Mouse (Mus musculus): ENCODE data around the gene Snf8. TPM values are rescaled to one million over a fixed set of nuclear protein-coding genes. Genes with fewer than 3 reads are reported as not detected.

Snf8 gene
- polyA plus RNA-seq (2015; fragmentation: Nextera tagmentation; extraction: Ambion mirVana): 93.1 and 96.0 TPM in 2 replicates

DNA sequence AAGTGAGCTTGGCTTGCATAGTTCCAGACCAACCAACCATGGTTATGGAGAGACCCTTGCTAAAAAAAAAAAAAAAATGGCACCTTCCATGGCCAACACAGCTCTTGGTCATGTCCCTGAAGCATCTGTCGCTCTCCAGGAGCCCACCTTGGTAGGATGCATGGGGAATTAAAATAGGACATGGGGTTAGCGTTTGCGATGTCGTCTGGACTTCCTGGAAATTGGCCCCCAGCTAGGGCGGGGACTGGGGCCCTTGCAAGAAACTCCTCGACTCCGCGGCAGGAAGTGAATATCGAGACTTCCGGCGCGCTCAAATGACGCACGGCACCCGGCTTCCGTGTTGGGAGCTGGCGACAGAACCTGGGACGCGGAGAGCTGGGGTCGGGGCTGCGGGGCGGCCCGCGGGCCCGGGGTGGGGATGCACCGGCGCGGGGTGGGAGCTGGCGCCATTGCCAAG, at the start of gene Snf8:
Snf8 (plus strand) TSS at position 290 of the 457 bp plus-strand sequence.
- peak; percentile 80 for ATAC-seq (ENCODE audit: low FRiP score, low TSS enrichment)
- H3K9me3 ChIP-seq (ENCODE audit: low read length): no peaks in the 10 kb centered on the region
- H3K27ac ChIP-seq (ENCODE audit: low read length): peak within 1 kb of the TSS; percentile 62
- 0 out of 2 replicates have a peak, but pooled peaks cover 3% of the 10 kb centered on the region for H3K36me3 ChIP-seq (ENCODE audit: insufficient read depth, low read length)
- H3K4me2 ChIP-seq (replicated peaks; ENCODE audit: low read depth, low read length): peak within 1 kb of the TSS; percentile 79
- peak within 1 kb of the TSS; percentile 89 for H3K9ac ChIP-seq (replicated peaks; ENCODE audit: low read length)
- H3K4me1 ChIP-seq (ENCODE audit: insufficient read depth, low read length): peaks cover 15% of the 10 kb centered on the region
- H3K27me3 ChIP-seq (ENCODE audit: insufficient read depth, low read length): no peaks in the 10 kb centered on the region
- peak within 1 kb of the TSS; percentile 90 for H3K4me3 ChIP-seq (ENCODE audit: low read length)
- WGBS: 1% methylated on average over 29 of the region's 29 CpGs

DNA sequence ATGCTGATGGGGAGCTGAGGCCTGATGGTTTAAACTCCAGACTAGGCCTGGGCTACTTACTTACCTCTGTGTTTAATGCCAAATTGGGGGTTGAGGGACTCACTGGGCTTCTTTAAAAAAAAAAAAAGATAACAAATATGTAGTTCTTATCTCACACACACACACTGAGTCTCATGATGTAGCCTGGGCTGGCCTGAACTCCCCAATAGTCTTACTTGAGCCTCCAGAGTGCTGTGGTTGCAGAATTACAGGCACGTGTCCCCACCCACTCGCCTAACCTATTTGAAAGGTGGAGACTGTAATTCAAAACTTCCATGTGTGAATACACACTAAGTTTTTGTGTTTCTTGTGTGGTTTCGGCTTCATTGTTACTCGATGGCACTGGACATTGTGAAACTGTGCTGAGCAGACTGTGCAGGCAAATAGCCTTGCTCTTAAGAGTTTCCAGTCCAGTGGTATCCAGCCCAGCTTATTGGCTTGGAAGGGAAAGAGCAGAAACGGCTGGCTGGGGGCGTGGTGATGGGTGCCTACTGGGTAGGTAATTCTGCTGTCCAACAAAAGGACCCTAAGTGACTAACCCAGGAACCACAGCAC, 46.7 kb upstream of the Snf8 start:
- H3K27ac ChIP-seq (ENCODE audit: low read length): peak overlapping the region; percentile 98
- H3K9me3 ChIP-seq (ENCODE audit: low read length): no peaks in the 10 kb centered on the region
- H3K4me1 ChIP-seq (ENCODE audit: insufficient read depth, low read length): peaks cover 61% of the 10 kb centered on the region
- H3K9ac ChIP-seq (replicated peaks; ENCODE audit: low read length): 0 out of 2 replicates have a peak overlapping the region, but pooled peaks have one; percentile 29
- H3K27me3 ChIP-seq (ENCODE audit: insufficient read depth, low read length): no peaks in the 10 kb centered on the region
- H3K4me3 ChIP-seq (ENCODE audit: low read length): no peak overlapping the region
- ATAC-seq (ENCODE audit: low FRiP score, low TSS enrichment): no peak
- H3K36me3 ChIP-seq (ENCODE audit: insufficient read depth, low read length): no peaks in the 10 kb centered on the region
- WGBS: 64% methylated on average over 6 of the region's 6 CpGs
- no peak overlapping the region for H3K4me2 ChIP-seq (replicated peaks; ENCODE audit: low read depth, low read length)

- H3K27ac ChIP-seq (ENCODE audit: low read length): peak overlapping the region; percentile 98
- 0 out of 2 replicates have a peak overlapping the region, but pooled peaks have one; percentile 11 for H3K4me2 ChIP-seq (replicated peaks; ENCODE audit: low read depth, low read length)
- H3K36me3 ChIP-seq (ENCODE audit: insufficient read depth, low read length): no peaks in the 10 kb centered on the region
- H3K4me1 ChIP-seq (ENCODE audit: insufficient read depth, low read length): peaks cover 61% of the 10 kb centered on the region
- H3K4me3 ChIP-seq (ENCODE audit: low read length): no peak overlapping the region
- H3K9me3 ChIP-seq (ENCODE audit: low read length): no peaks in the 10 kb centered on the region
- WGBS: 38% methylated on average over 9 of the region's 9 CpGs
- 0 out of 2 replicates have a peak overlapping the region, but pooled peaks have one; percentile 9 for H3K9ac ChIP-seq (replicated peaks; ENCODE audit: low read length)
- H3K27me3 ChIP-seq (ENCODE audit: insufficient read depth, low read length): no peaks in the 10 kb centered on the region
- ATAC-seq (ENCODE audit: low FRiP score, low TSS enrichment): no peak
Observed at GRCm38 (mm10) chr11:95988533-95988932, 46.2 kb upstream of the Snf8 start.

GRCm38 (mm10) chr11:95989864-95990263, 44.8 kb upstream of the Snf8 start:
- Histone ChIP-seq H3K36me3 (ENCODE audit: insufficient read depth, low read length) (peaks cover 6% of the 10 kb centered on the region; the same call in 1 of the 2 replicates), H3K4me2 (replicated peaks; ENCODE audit: low read depth, low read length) (peak overlapping the region; percentile 70), H3K9ac (replicated peaks; ENCODE audit: low read length) (peak overlapping the region; percentile 76), H3K4me3 (ENCODE audit: low read length) (peak overlapping the region; percentile 50), H3K4me1 (ENCODE audit: insufficient read depth, low read length) (peaks cover 64% of the 10 kb centered on the region), H3K9me3 (ENCODE audit: low read length) (peaks cover 4% of the 10 kb centered on the region; the same call in 1 of the 2 replicates), H3K27ac (ENCODE audit: low read length) (peak overlapping the region; percentile 98), H3K27me3 (ENCODE audit: insufficient read depth, low read length) (no peaks in the 10 kb centered on the region)
- WGBS: 51% methylated on average over 8 of the region's 8 CpGs
- no peak for ATAC-seq (ENCODE audit: low FRiP score, low TSS enrichment)

DNA sequence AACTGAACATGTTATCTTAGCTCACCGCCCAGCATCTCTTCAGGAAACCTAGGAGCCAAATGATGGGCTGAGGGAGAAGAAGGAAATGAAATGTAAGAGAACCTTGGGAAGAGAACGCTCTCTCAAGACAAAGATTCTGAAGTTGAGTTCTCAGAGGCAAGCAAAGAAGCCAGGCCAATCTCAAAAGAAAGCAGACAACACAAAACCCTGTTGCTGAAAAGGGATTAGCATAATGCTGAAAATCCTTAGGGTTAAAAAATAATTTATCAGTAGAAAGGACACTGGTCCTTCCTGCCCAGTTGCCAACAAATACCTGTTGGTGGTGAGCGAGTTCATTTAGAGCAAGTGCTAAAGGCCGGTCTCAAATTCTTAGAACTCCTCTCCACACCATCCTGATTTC, 44.3 kb upstream of the Snf8 start:
- peak overlapping the region; percentile 76 for H3K9ac ChIP-seq (replicated peaks; ENCODE audit: low read length)
- 43% methylated on average over 4 of the region's 4 CpGs for WGBS

DNA sequence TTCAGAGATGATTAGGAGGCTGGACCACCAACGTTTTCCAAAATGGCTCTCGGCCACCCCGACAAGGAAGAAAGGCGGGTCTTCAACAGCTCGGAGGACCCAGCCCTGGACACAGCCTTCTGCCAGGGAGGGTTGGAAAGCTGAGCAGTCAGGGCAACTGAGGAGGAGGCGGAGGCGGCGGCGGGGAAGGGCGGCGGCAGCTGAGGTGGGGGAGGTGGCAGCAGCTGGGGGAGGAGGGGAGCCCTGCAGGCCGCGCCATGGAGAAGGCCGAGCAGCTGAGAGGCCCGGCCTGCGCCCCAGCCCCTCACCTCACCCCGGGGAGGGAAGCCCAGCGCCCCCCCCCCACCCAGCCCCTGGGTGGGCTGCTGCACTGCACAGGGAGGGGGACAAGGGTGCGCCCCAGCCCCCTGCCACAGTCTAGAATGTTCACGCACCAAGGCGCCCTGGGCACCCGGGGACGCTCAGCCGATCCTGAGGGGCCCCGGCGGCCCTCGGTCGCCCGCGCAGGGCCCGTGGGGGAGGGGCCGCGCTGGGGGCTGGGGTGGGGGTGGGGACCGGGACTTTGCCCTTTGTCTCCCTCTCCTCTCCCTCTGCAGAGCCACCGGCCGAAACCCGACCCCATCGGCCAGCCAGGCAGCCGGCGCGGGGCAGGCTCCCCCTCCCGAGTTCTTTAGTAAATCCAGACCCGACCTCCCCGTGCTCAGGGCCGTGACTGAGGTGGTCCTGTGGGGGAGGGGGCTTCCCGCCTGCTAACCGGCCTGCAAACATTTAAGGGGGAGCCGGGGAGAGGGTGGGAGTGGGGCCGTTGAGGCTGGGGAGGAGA, 43.6 kb upstream of the Snf8 start:
- H3K27me3 ChIP-seq (ENCODE audit: insufficient read depth, low read length): no peaks in the 10 kb centered on the region
- WGBS: 7% methylated on average over 31 of the region's 49 CpGs
- peak overlapping the region; percentile 50 for H3K4me3 ChIP-seq (ENCODE audit: low read length)
- H3K9me3 ChIP-seq (ENCODE audit: low read length): peaks cover 4% of the 10 kb centered on the region; the same call in 1 of the 2 replicates
- peak; percentile 88 for ATAC-seq (ENCODE audit: low FRiP score, low TSS enrichment)
- H3K27ac ChIP-seq (ENCODE audit: low read length): peak overlapping the region; percentile 98
- peak overlapping the region; percentile 70 for H3K4me2 ChIP-seq (replicated peaks; ENCODE audit: low read depth, low read length)
- H3K4me1 ChIP-seq (ENCODE audit: insufficient read depth, low read length): peaks cover 64% of the 10 kb centered on the region
- H3K9ac ChIP-seq (replicated peaks; ENCODE audit: low read length): peak overlapping the region; percentile 76
- peaks cover 6% of the 10 kb centered on the region; the same call in 1 of the 2 replicates for H3K36me3 ChIP-seq (ENCODE audit: insufficient read depth, low read length)

More for the DNA sequence above, 44.3 kb upstream of the Snf8 start:
- H3K4me1 ChIP-seq (ENCODE audit: insufficient read depth, low read length): peaks cover 64% of the 10 kb centered on the region
- peak overlapping the region; percentile 50 for H3K4me3 ChIP-seq (ENCODE audit: low read length)
- ATAC-seq (ENCODE audit: low FRiP score, low TSS enrichment): no peak
- peak overlapping the region; percentile 70 for H3K4me2 ChIP-seq (replicated peaks; ENCODE audit: low read depth, low read length)
- peak overlapping the region; percentile 98 for H3K27ac ChIP-seq (ENCODE audit: low read length)
- H3K27me3 ChIP-seq (ENCODE audit: insufficient read depth, low read length): no peaks in the 10 kb centered on the region
- H3K9me3 ChIP-seq (ENCODE audit: low read length): peaks cover 4% of the 10 kb centered on the region; the same call in 1 of the 2 replicates
- H3K36me3 ChIP-seq (ENCODE audit: insufficient read depth, low read length): peaks cover 6% of the 10 kb centered on the region; the same call in 1 of the 2 replicates

GRCm38 (mm10) chr11:95994151-95994550, 40.5 kb upstream of the Snf8 start:
- H3K4me1 ChIP-seq (ENCODE audit: insufficient read depth, low read length): peaks cover 51% of the 10 kb centered on the region

GRCm38 (mm10) chr11:96003100-96003900, 31.4 kb upstream of the Snf8 start:
- H3K36me3 ChIP-seq (ENCODE audit: insufficient read depth, low read length): 0 out of 2 replicates have a peak, but pooled peaks cover 2% of the 10 kb centered on the region
- peak overlapping the region; percentile 65 for H3K9ac ChIP-seq (replicated peaks; ENCODE audit: low read length)
- H3K4me2 ChIP-seq (replicated peaks; ENCODE audit: low read depth, low read length): peak overlapping the region; percentile 98
- peaks cover 51% of the 10 kb centered on the region for H3K4me1 ChIP-seq (ENCODE audit: insufficient read depth, low read length)
- no peaks in the 10 kb centered on the region for H3K27me3 ChIP-seq (ENCODE audit: insufficient read depth, low read length)
- WGBS: 1% methylated on average over 12 of the region's 12 CpGs
- H3K4me3 ChIP-seq (ENCODE audit: low read length): peak overlapping the region; percentile 90
- H3K27ac ChIP-seq (ENCODE audit: low read length): peak overlapping the region; percentile 43; the same call in 1 of the 2 replicates
- ATAC-seq (ENCODE audit: low FRiP score, low TSS enrichment): no peak
- H3K9me3 ChIP-seq (ENCODE audit: low read length): no peaks in the 10 kb centered on the region

More at GRCm38 (mm10) chr11:95994151-95994550, 40.5 kb upstream of the Snf8 start:
- no peak overlapping the region for H3K9ac ChIP-seq (replicated peaks; ENCODE audit: low read length)
- no peak overlapping the region for H3K4me3 ChIP-seq (ENCODE audit: low read length)
- peaks cover 12% of the 10 kb centered on the region for H3K36me3 ChIP-seq (ENCODE audit: insufficient read depth, low read length)
- ATAC-seq (ENCODE audit: low FRiP score, low TSS enrichment): no peak
- no peak overlapping the region for H3K4me2 ChIP-seq (replicated peaks; ENCODE audit: low read depth, low read length)
- 94% methylated on average over 8 of the region's 8 CpGs for WGBS
- peaks cover 4% of the 10 kb centered on the region; the same call in 1 of the 2 replicates for H3K9me3 ChIP-seq (ENCODE audit: low read length)
- no peak overlapping the region; the same call in 1 of the 2 replicates for H3K27ac ChIP-seq (ENCODE audit: low read length)
- H3K27me3 ChIP-seq (ENCODE audit: insufficient read depth, low read length): no peaks in the 10 kb centered on the region
